Mouse (Mus musculus): ENCODE measurements around the gene Plac1. TPM values are rescaled to one million over a fixed set of nuclear protein-coding genes. Genes with fewer than 3 reads are reported as not detected.

The Plac1 gene
- total RNA-seq, 2 experiments from 2014 or later = 0.69 to 1.0 TPM

DNA sequence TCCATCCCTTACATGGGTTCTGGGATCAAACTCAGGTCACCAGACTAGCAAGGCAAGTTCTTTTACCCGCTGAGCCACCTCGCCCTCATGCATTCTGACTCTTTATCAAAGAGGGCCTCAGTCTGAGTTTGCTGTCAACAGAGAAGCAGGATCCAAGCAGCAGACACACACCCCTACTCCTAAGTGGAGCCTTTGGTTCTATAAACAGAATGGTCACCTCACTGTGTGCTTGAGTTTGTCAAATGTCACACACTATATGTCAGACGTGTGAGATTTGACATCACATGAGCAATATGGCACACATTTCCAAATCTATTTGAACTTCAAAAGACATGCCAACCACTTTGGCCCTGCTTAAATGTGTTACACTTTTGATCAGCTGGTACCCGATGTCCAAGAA is 42.2 kb downstream of the Plac1 start:
- DNase-seq = no peak

DNA sequence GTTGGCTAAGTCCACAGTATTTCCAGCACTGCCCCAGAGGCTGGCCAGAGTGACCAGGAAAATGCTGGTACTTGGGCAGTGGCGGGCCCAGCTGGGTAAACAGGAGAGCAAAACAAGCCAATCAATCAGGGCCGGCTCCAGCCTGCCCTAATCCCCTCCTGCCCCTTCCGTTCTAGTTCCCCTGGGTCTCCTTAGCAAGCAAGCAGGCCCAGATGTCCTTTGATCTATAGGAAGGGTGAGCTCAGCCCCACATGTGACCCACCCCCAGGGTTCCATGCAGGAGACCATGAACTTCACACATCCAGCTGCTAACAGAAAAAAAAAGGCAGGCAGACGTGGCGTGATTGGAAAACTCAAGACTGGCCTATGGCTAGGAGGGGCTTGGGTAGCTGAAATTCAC is 43.5 kb downstream of the Plac1 start:
- DNase-seq = no peak

DNA sequence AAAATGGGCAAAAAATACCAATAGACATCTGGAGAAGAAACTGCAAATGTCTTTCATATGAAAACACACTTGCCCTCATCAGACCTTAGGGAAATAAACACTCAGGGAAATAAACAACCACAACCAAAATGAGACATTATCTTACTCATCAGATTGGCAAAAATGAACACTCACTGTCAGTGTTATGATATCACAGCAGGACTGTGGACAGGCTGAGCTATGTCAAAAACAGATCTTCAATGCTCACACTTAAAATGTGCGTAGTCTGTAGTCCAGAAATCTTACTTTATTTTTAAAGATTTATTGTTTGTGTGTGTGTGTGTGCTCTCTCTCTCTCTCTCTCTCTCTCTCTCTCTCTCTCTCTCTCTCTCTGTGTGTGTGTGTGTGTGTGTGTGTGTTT is 51.2 kb downstream of the Plac1 start:
- no peak for DNase-seq

DNA sequence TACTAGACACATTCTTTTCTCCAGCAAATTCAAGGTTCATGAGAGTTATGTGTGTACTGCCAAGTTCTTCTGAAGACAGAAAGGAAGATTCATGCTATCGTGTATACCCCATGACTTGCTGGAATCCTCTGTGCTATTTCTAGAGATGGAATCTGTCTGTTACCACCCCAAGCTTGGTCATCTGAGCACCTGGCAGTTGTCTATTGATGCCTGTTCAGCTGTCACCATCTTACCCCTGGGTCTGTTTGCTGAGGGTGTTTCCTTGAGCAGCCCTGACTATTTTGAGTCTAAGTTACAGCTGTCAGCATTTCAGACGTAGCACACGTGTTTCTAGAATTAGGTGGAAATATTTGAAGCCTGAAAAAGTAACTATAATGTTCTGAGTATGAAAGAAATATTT is 60.1 kb downstream of the Plac1 start:
- no peak for DNase-seq

GRCm38 (mm10) chrX:53176296-53176695 is 63.6 kb downstream of the Plac1 start:
- no peak for DNase-seq

GRCm38 (mm10) chrX:53168623-53169022 is 71.3 kb downstream of the Plac1 start:
- DNase-seq = no peak

DNA sequence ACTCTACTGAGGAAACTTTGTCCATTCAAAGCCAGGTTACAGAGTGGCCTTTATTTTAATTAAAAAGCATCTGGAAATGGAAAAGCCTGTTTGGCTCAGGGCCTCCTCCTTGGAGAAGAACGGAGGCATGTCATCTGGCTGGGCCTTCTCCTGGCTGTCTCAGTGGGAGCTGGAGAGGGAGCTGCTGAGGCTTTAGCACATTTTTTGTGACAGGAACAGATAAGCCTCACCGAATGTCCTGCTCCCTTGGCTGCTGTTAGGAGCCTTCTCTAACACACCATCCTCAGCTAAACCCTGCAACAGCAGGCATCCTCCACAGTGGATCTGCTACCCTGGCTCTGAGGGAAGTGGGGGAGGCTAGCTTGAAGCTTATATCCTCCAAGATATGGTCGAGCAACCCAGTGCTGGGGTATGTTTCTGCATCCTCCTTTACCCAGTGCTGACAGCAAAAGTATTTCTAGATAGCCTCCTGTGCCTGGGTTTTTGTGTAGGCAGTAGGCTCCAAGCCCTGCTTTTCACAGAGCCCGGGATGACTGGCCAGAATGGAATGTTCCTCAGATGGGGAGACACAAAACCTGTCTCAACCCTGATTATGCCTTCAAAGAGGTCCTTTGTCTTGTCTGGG is 72.9 kb downstream of the Plac1 start:
- DNase-seq = peak; percentile 38

DNA sequence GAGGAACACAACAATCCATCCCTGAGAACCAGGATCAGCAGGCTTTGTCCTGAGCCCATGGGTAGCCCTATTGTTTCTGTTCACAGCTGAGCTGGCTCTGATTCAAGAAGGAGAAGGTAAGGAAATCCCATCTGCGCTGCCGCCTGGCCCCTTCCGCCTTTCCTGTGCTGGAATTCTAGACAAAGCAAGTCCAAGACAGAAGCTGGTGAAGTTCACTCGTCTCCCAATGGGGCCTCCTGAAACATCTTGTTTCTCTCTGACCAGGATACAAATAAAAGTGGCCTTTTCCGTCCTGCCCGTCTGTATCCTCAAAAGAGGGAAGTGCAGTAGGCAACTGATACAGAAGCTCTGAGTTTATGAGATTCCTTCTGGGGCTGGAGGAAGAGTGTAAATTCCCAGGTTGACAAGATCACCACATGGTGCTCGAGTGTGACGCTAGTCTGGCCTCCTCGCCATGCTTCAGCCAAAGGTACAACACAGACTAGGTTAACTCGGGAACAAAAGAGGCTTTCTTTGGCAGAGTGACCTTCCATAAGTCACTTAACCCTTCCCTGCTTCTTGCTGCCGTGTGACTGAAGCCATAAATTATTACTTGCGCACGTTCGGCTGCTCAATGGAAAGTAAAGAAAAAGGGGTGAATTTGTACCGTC is 73.5 kb downstream of the Plac1 start:
- peak; percentile 32 for DNase-seq

DNA sequence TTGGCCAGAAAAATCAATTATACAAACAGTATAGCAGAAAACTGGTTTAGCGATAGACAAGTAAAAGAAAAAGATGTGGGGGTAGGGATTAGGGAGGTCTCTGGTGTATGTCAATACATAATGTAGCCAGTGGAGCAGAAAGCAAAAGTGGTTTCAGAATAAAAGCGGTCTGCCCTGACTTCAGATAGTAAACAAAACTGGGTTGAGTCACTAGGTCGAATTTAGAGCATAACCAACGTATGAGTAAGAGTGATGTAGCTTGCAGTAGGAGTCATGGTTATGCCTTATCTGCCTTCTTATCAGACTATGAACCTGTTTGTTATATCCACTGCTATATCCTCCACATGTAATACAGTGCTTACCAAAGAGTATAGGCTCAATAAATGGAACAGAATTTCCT is 77.3 kb downstream of the Plac1 start:
- no peak for DNase-seq

GRCm38 (mm10) chrX:53161583-53161982 is 78.3 kb downstream of the Plac1 start:
- DNase-seq = peak; percentile 22

DNA sequence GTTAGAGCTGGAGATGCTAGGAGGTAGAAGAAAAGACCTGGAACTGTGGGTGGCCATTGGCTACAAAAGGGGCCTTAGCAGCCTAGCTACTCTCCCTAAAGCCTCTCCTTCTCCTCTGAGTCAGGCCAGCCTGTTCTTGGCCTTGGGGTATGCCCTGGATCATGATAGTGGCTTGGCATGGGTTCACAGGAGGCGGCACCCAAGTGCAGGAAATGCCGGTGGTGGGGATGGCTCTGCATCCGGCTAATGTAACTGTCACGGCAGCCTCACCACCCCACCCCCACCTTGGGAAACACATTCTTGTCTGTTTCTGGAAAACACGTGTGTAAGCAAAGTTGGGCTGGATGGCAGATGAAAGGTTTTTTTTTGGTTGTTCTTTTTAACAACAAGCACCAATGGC is 78.8 kb downstream of the Plac1 start:
- peak; percentile 51 for DNase-seq

GRCm38 (mm10) chrX:53148039-53148438 is 91.9 kb downstream of the Plac1 start:
- peak; percentile 16 for DNase-seq

DNA sequence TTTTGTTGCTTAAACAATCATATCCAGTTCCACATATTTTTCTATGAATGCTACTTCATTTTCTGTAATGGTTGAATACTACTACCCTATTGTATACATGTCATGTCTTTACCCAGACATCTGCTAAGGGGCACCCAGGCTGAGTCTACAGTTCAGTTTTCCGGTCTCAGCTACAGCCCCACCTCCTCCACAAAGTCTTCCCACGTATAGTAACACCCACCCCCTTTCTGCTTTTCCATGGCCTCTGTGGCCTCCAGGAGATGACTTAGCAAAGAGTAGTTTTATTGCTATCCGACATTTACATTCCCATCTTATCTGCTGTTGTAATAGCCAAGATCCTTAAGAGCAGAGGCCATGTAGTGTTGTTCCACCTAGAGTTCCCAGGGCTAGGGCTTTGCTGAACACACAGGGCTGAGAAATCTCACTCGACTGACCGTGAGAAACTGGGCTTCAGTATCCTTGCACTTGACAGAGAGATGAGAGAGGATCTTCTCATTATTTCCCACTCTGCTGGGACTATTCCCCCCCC is 93.5 kb downstream of the Plac1 start:
- no peak for DNase-seq

DNA sequence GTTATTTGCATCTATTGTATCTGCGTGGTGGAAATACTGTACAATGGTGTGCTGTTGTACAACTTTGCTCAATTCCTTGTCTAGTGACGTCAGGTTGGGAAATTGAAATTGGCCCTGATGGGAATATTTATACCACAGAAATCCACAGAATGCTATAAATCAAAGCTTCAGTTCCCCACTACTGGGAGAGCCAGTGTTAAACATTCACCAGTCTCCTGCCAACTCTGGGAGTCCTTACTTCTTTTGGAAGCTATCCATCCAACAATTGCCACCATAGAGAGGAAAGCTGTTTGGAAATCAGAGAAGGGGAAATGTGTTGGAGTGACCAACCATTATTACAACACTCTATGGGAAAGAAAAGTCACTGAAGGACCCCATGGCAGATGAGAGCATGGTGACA is 100.3 kb downstream of the Plac1 start:
- DNase-seq = no peak

GRCm38 (mm10) chrX:53137066-53137465 is 102.8 kb downstream of the Plac1 start:
- DNase-seq = no peak

- no peak for DNase-seq
These were observed 110.4 kb downstream of the Plac1 start for GRCm38 (mm10) chrX:53129501-53129900.

DNA sequence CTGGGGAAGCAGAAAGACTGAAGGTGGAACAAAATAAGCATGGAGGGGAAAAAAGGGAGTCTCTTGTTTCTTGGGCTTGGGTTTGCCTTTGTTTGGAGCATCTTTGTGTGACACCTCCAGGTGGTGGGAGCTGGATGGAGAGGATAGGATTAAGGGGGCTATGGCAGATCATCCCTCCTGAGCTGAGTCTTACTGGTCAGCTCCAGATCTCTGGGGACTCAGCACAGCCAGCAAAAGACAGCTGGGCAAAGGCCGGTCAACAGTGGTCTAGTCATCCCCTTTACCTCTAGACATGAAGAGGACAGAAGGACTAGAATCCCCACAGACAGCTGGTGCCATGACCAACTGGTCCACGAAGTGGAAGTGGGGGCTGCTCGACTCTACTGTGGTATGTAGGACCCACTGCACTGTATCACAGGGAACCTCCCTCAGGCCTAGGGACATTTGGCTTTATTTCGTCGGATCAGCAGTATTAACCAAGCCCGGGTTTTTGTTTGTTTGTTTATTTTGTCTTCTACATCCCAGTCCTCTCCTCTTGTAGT is 113.3 kb downstream of the Plac1 start:
- no peak for DNase-seq

DNA sequence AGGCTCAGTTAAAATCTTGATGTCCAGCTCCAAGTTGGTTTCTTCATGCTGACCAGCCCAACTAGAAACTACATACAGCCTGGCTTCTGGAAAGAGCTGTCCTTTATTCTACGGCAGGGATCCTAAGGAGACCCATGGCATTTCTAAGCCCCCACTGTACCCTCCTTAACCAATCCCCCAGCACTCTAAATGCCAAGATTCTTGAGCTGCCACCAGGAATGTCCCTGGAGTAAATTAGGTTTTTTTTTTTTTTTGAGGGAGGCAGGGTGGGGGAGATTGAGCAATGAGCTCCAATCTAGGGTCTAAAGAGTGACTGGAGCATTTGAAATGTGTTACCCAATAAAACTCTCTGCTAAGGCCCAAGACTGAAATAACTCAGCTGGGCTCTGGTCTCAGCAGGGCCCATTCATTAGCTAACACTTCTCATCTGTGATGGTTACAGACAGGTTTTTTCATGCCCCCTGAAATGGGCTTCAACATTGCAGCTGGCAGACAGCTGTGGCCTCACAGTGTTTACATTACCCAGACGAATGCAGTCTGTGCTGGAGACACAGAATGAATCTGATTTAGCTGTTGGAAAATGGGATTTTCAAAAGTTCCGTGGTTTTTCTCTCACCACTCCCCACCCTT is 114.0 kb downstream of the Plac1 start:
- no peak for DNase-seq

DNA sequence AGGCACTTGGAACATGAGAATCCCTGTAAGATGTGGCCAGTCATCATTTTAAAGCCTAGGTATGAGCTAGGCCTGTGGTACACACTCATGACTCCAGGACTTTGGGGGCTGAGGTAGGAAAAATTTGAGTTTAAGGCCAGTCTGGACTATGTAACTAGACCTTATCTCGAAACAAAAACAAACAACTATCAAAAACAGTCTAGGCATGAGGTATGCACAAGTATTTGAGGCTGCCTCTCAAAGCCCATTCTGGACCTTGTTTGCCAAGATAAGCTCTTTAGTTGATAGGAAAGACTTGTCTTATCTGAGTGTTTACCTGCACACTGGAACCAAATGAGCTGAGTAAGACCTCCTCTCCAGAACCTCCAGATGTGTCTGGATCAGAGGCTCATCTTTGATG is 116.3 kb downstream of the Plac1 start:
- DNase-seq = no peak

GRCm38 (mm10) chrX:53118631-53119030 is 121.3 kb downstream of the Plac1 start:
- no peak for DNase-seq

GRCm38 (mm10) chrX:53118019-53118418 is 121.9 kb downstream of the Plac1 start:
- no peak for DNase-seq

DNA sequence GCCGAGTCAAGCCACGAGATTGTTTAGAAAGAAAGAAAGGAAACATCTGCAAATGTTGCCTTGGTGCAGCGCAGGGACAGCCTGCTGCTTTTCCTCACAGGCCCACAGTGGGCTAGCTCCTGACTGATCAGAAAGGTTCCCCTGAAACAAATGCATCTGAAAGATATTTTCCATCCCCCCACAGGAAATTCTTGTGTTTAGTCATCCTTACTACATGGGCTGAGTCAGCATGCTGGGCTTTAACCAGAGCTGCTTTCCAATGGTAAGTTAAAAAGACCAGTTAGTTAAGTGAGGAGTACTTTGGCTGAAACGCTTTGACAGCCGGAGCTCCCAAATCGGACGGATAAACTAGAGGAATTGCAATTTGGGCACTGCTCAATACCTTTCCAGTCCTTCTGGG is 124.9 kb downstream of the Plac1 start:
- DNase-seq = no peak

GRCm38 (mm10) chrX:53110142-53110541 is 129.8 kb downstream of the Plac1 start:
- no peak for DNase-seq

GRCm38 (mm10) chrX:53107127-53107526 is 132.8 kb downstream of the Plac1 start:
- no peak for DNase-seq
